Mouse (Mus musculus) right cerebral cortex, postnatal 25 days (tissue): Measurements from ENCODE around the gene Rnf41.

Source experiments
- DNase-seq: peaks from one replicate; pipeline ENCODE4 v3.0.0; 2022

Gene Rnf41

DNA sequence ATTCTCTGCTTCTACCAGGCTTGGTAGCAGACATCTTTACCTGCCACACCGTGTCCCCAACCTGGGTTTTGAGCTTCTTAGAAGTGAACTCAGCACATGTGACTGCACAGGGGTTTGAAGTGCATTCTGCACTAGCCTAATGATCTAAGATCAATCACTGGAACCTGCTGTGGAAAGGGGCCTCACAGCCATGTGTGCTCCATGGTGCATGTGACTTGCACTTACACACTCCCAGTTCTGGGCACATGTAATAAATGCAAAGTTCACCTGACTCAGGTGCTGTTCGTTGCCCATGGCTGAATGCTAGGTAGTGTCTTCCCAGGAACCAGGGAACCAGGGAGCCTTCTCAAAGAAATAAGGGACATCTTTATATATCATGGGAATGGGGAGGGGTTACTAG lies 22.0 kb downstream of the Rnf41 start:
- no peak for DNase-seq

DNA sequence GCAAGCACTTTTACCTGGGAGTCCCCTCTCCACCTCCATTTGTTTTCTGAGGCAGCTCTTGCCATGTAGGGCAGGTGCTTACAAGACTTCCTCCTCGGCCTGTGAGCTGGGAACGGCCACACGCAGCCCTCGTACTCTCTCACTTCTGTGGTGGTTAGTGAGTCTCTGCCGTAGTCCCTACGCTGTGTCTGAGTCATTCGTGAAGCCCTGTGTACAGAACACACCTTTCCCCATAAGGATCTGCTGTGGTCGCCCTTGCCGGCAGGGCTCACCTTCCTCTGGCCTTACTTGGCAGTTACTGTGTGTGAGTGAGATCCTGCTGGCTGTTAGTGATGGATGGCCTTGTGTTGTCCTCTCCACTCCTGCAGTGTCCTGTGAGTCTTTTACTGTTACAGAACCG lies 23.2 kb downstream of the Rnf41 start:
- no peak for DNase-seq

DNA sequence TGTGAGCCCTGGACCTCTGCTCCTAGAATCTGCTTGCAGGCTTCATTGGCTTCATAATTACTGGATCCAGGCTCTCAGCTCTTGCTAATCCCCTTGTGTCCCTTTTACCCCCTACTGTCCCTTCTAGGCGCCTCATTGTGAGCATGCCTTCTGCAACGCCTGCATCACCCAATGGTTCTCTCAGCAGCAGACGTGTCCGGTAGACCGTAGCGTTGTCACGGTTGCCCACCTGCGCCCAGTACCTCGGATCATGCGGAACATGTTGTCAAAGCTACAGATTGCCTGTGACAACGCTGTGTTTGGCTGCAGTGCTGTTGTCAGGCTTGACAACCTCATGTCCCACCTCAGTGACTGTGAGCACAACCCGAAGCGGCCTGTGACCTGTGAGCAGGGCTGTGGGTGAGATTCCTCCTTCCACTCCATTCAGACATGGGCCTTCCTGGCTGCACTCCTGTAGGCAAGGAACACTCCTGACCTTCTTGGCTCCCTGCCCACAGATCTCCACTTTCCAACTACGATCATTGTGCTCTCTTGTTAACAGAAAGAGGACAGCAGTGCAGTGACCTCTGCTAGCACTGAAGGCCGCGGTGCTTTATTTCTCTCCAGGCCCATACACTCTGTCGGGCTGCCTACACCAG lies 23.8 kb downstream of the Rnf41 start:
- DNase-seq = no peak

DNA sequence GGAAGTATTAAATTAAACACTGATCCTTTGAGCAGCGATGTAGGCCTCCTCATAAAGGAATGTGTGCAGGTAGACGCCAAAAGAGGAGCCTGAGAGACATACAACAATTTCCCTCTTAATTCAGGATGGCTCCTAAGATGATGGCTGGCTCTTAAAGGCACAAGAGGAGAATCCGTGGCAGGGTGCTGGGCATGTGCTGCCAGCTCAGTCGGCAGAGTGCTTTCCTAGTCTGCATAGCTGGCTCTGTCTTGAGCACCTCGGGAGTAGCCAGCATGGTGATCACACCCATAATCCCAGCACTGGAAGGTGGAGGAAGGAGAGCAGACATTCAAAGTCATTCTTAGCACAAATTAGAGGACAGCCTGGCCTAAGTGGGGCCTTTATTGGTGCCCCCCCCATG lies 24.4 kb downstream of the Rnf41 start:
- no peak for DNase-seq

DNA sequence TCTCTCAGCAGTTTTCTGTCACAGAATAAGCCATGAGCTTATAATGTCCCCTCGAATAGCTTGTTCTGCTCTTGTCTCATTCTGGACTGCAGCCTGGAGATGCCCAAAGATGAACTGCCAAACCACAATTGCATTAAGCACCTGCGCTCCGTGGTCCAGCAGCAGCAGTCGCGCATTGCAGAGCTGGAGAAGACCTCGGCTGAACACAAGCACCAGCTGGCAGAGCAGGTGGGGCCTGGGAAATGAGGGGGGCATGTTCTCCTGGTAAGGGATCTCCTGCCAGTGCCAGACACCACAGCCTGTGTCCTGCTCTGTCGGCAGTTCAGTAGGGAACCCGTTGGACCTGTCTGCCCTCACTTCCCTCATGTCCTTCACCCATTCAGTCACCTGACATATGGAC lies 24.9 kb downstream of the Rnf41 start:
- no peak for DNase-seq

DNA sequence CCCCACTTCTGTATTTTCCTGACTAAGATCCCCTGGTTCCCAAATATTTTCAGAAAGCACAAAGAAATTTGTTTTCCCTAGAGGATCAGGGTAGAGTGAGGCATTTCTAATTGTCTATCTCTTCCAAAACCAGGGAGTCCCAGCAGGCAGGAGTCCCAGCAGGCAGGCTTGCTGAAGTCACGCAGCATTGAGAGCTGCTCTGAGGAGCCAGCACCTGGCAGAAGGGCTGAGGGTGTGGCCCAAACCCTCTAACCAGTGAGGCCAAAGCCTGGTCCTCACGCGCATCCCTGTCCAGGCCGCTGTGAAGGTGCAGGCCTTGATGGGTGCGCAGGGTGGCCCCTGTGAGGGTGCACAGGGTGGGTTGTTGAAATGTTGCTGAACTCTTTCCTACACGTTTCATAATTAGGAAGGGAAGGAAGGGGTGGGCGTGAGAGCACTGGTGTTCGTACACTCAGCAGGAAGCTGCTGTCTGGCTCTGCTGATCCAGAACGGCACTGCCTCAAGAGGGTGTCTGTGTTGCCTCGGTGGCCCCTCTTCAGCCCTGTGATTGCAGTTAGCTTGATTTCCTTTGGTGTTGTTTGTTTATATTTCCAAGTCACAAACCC lies 27.3 kb downstream of the Rnf41 start:
- DNase-seq = peak; percentile 39

DNA sequence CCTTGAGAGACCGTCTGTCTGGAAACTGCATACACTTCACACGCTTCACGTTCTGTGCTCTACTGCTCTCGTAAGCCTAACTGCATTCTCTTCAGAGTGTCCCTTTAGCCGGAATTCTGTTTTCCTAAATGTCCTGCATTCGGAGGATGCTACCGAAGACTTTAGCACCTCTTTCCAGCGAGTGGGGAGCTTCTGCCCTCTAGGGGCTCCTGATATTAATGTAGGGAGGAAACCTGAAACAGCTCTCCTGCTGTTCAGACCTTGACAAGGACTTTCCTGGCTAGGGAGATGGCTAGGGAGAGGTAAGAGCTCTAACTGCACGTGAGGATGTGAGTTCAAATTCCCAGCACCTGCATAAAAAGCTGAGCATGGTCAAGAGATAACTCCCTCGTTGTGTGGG lies 28.9 kb downstream of the Rnf41 start:
- no peak for DNase-seq

DNA sequence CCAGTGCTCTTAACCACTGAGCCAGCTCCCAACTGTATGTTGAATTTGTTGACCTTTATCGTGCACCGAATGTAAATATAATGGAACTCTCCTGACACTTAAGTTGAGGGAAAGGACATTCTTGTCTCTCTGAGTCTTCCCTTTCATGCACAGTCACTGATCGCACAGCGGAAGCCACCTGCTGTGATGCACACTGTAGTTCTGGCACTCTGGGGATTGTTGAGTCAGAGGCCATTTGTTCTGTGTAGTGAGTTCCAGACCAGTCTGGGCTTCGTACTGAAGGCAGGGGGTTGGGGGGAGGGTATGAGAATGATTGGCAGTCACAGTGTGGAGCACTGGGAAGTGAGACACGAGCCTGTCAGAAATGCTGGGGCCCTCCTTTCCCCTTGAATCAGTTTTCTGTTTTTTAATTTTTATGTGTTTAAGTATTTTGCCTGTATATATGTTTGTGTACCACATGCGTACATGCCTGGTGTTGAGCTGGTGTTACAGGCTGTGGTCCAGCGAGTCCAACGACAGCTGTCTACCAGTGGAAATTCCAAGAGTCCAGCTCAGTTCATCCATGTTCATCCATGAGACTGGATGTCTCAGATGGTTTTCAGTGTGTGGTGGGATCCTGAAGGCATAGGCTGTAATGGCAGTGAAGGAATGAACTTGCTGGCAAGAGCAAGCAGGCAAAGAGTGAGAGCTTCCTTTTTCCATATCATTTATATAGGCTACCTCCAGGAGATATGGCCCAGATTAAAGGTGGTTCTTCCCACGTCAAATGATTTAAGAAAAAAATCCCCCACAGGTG lies 30.1 kb downstream of the Rnf41 start:
- DNase-seq = no peak

DNA sequence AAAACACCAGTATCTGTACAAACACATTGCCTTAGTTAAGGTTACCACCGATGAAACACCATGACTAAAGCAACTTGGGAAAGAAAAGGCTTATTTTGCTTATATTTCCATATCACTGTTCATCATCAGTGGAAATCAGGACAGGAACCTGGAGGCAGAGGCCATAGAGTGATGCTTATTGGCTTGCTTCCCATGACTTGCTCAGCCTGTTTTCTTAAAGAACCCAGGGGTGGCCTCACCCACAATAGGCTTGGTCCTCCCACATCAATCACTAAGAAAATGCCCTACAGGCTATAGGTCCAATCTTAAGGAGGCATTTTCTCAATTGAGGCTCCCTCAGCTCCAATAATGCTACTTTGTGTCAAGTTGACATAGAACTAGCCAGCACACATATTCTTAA lies 31.3 kb downstream of the Rnf41 start:
- DNase-seq = no peak

DNA sequence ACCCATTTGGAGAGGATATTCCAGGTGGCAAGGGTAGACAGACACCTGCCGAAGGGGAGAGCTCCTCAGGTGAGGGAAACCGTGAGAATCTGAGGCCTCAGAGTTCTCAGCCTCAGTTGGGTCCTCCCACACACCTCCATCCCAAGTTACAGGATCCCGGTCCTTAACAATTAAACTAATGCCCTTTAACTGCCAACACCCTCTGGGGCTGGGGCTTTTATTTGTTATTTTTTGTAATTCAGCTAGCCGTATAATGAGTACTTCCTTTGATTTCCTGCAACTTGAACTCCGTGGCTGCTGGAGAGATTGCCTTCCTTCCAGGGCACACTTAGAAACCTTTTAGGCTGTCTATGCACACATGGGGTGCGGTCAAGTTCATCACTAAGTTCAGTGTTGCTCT lies 32.9 kb downstream of the Rnf41 start:
- DNase-seq = no peak

DNA sequence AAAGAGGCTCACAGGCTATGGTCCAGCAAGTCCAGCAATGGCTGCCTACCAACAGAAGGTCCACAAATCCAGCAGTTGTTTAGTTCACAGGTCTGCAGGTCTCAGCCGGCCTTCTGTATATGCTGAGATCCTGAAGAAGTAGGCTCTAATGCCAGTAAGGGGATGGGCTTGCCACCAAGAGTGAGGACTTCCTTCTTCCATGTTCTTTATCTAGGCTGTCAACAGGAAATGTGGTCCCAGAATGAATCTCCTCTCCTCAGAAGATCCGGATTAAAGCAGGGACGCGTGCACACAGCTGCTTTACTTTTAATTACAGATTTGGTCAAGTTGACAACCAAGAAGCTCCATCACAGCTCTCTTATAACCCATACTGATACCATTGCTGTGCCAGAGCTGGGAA lies 34.0 kb downstream of the Rnf41 start:
- no peak for DNase-seq

DNA sequence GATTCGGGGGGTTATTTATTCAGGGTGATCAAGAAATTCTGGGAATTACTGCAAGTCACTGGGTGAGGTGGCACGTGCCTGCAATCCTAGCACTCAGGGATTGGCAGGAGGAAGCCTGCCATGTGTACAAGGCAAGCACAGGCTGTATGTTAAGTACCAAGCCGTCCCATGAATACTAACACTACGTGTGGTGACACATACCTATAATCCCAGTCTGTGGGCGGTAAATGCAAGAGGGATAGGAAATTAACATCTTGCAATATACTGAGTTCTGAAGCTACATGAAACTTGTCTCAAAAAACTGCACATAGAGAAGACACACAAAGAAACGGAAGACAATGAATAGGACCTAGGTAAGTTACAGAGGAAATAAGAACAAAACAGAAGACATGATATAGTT lies 39.6 kb downstream of the Rnf41 start:
- DNase-seq = no peak

DNA sequence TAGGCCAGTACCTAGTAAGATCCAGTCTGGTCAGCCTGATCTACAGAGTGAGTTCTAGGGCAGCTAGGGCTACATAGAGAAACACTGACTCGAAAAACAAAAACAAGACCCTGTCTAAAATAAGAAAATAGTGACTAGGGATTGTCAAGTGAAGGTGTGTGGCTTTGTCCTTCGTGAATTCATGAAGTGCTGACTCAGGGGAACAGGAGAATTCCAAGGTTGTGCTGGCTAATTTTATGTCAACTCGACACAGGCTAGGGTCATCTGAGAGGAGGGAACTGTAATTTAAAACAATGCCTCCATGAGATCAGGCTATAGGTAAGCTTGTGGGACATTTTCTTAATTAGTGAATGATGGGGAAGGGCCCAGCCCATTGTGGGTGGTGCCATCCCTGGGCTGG lies 43.0 kb downstream of the Rnf41 start:
- DNase-seq = no peak

DNA sequence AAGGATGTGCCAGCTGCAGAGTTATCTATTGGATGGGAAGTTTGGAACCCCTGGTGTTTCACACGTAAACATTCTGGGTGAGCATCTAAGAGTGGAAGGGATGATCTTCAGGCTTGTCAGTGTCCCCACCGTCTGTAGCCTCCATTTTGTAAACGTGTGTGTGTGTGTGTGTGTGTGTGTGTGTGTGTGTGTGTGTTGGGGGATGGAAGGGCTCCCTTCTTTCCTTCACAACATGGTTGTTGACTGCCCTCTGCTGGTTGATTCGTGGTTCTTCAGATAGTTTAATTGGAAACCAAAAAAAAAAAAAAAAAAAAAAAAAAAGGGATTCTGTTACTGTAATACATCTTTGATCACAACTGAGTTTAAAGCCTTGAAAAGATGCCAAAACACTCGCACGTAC lies 43.8 kb downstream of the Rnf41 start:
- peak; percentile 33 for DNase-seq

DNA sequence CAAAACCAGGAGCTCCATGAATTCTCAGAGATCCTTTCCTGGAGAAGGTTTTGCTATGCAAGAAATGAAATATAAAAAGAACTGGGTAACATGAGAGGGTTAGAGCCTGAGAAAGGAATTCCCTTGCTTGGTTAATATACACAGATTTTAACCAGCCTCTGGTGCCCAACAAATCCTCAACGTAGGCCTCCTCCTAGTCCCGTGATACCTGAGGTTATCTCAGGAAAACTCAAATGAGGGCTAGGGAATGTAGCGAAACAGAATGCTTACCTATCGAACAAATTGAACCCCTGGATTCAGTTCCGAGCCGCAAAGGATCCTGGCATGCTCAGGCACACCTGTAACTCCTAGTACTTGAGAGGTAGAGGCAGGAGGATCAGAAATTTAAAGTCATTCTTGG lies 46.2 kb downstream of the Rnf41 start:
- no peak for DNase-seq

DNA sequence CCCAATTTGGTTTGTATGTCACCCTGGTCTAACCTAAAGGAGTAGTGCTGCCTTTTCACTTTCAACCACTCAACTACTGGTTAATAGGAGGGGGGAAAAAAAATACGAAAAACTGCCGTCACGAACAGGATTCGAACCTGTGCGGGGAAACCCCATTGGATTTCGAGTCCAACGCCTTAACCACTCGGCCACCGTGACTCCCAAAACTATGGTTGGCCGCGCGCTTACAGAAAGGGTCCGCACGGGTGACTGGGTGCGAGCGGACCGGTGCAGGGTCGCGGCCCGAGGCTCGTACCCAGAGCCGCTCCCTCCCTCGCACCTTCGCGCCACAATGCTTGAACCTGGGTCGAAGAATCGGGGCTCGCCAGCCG lies 46.9 kb downstream of the Rnf41 start:
- DNase-seq = peak; percentile 89

DNA sequence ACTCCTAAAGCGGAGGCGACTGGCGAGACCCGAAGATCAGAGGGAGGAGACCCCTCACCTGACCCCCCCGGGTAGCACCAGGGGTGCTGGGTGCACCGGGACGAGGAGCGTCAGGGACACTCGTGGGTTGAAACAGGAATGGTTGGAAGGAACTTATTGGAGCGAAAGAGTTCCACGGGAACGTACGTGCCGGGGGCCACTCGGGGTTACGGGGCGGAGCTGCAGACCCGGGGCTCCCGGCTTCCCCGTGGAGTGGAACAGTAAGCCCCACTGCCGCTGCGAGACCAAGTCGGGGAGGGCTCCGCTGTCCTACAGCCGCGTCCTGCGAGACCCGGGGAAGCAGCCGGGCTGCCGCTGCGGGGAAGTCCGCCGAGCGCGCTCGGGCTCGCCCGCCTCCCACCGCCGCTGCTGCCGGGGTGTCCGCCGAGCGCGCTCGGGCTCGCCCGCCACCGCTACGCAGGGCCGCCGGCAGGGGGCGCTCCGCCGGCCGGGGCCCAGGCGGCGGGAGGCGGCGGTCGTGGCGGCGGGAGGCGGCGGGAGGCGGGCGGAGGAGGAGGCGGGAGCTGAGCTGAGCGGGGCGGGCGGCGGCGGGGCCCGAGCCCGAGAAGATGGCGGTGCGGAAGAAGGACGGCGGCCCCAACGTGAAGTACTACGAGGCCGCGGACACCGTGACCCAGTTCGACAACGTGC lies 47.4 kb downstream of the Rnf41 start, which contains the start of gene Smarcc2:
Gene Smarcc2 (plus strand): TSS at position 530 of the 690 bp plus-strand sequence.
- DNase-seq = peak; percentile 89

DNA sequence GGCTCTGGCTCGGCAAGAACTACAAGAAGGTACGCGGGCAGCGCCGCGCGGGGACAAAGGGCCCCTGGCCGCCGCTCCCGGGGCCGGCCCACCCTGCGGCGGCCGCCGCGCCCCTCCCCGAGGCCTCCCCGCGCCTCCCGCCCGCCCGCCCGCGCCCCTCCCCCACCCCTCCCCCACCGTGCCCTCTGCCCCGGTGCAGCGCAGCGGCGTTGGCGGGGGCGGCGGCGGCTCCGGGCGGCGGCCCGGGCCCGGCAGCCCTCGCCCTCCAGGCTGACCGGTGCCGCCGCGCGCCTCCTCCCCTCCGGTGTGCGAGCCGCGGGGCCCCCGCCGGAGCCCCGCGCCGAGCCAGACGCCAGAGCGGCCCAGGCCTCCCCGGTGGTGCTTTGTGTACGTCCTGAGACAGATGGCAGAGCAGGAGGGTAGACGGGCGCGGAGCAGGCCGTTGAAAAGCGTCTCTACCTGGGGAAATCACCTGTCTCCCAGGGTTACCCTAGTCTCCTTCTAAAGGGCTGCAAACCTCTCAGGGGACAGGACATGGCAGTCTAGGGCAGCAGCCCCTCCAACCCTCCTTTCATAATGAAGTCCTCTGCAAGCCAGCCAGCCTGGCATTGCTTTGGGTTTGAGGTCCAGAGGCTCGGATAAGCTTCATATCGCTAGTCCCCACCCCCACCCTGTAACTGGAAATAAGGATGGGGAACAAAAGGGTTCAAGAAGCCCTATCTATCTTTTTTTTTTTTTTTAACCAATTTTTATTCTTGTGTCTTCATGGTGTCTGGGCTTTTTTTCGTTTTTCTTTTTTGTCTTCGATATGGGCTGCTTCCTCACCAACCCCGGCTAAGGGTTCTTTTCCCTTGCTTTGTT lies 48.2 kb downstream of the Rnf41 start:
- DNase-seq = peak; percentile 54

DNA sequence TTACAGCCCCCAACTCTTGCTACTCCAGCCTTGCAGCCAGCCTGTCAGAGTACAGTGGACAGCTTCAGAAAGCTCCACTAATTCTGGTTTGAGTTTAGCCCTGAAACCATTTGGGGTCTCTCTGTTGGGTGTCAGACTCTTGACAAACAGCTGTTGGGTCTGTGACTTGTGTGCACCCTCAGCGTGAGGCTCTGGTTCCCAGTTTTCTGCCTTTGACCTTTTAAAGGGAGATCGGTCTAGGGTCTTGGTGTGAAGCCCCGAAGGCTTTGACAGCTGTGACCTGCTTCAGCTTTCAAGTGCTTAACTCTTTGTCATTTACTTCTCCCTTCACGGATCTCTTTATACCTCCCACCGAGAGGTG lies 48.8 kb downstream of the Rnf41 start:
- no peak for DNase-seq

DNA sequence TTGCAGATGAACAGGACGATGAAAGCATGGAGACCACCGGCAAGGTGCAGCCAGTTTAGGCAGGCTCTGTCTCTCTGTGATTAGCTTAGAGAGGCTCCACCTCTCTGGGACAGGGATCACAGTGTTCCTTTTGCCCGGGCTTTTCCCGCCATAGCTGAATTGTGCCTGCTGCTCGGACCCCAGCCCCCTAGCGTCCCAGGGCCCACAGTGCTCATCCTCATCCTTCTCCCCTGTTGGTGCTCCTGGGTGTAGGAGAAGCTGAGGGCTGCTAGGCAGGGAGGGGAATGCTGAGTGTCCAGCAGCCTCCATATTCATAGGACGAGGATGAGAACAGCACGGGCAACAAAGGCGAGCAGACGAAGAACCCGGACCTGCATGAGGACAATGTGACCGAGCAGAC lies 62.9 kb downstream of the Rnf41 start:
- no peak for DNase-seq

DNA sequence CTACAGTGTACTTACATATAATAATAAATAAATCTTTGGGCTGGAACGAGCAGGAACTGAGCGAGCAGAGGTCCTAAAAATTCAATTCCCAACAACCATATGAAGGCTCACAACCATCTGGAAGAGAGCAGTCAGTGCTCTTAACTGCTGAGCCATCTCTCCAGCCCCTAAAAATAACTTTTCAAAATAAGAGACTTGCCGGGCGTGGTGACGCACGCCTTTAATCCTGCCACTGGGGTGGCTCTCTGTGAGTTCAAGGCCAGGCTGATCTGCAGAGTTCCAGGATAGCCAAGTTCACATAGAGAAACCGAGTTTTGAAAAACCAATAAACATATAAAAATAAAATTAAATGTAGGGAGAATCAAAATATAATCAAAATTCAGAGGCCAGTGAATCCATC lies 74.9 kb downstream of the Rnf41 start:
- no peak for DNase-seq

DNA sequence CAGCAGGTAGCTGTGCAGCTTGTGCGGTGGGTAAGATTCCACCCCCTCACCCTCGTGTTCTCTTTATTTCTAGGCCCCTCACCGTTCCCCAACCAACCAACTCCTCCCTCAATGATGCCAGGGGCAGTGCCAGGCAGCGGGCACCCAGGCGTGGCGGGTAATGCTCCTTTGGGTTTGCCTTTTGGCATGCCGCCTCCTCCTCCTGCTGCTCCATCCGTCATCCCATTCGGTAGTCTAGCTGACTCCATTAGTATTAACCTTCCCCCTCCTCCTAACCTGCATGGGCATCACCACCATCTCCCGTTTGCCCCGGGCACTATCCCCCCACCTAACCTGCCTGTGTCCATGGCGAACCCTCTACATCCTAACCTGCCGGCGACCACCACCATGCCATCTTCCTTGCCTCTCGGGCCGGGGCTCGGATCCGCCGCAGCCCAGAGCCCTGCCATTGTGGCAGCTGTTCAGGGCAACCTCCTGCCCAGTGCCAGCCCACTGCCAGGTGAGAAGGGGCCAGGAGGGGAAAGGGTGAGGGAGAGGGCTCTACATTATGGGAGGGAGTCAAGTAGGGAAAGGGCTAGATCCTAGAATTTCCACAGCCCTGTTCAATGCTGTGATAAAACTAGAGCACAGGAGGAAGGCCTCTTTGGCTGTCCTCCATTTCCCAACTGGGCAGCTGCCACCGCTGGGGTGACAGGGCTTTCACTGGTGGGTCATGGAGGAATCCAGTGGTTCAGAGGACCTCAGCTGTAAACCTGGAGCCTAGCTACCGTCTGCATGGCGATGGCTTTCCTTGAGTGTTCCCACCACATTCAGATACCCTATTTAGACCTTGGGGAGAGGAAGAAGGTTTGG lies 76.6 kb downstream of the Rnf41 start:
- DNase-seq = no peak
